Mouse (Mus musculus): ENCODE results near the gene Tcea3.

The Tcea3 gene

GRCm38 (mm10) chr4:136239622-136240021, 7.9 kb upstream of the Tcea3 start:
- DNase-seq: peak; percentile 78 to 82

- peak in 1 of 2 experiments; percentile 12 for DNase-seq
Measured at GRCm38 (mm10) chr4:136240123-136240522, 7.4 kb upstream of the Tcea3 start.

DNA sequence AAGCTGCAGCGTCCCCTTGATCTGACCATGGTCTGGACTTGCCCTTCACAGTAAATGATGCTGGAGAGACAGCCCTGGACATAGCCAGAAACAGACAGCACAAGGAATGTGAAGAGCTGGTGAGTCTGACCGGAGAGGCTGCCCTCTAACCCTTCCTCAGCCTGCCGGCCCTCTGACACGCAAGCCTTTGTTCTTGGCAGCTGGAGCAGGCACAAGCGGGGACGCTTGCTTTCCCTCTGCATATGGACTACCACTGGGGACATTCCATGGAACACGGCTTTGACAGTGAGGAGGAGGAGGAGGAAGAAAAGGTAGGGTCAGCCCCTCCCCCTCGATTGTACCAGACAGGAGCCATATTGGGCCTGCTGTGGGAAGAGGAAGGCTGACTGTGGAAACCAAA, 6.6 kb upstream of the Tcea3 start:
- no peak for DNase-seq

GRCm38 (mm10) chr4:136242065-136242703, 5.3 kb upstream of the Tcea3 start:
- DNase-seq: no peak

DNA sequence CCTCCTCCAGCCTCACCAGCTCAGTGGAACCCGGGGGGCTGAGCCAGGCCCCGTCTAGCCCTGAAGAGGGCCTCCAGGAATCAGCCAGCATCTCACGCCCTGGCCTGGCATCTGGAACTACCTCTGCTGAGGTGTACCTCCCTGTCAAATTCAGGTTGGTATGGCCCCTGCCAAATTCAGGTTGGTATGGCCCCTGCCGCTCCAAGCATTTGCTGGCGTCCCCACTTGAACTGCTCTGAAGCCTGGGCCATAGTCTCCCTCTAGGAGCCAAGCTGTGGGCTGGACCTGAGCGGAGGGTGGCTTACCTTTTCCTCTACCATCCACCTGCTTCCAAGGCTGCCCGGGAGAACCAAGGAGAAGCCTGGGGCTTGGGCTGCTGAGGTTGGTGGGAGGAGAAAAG, 4.8 kb upstream of the Tcea3 start:
- DNase-seq: no peak

GRCm38 (mm10) chr4:136244208-136244607, 3.3 kb upstream of the Tcea3 start:
- DNase-seq: no peak

DNA sequence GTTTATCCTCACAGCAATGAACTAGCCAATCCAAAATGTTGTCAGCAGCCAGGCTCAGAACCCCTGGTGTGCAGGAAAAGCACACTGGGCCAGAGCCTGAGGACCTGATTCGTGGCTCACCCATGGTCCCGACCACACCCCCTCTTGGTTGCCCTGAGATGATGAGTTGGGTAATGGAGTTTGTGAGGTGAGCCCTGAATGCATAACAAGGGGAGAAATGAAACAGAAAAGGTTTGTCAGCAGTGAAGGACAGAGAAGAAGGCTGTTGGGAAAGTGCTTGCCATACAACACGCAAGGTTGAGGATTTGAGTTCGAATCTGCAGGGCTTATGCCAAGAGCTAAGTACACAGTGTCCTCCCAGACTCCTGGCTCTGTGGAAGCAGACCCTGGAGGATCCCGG, 1.8 kb upstream of the Tcea3 start:
- DNase-seq: no peak

- no peak for DNase-seq
Measured at GRCm38 (mm10) chr4:136246568-136246969, 960 bp upstream of the Tcea3 start.

GRCm38 (mm10) chr4:136247386-136247728, 172 bp upstream of the Tcea3 start:
- no peak for DNase-seq

DNA sequence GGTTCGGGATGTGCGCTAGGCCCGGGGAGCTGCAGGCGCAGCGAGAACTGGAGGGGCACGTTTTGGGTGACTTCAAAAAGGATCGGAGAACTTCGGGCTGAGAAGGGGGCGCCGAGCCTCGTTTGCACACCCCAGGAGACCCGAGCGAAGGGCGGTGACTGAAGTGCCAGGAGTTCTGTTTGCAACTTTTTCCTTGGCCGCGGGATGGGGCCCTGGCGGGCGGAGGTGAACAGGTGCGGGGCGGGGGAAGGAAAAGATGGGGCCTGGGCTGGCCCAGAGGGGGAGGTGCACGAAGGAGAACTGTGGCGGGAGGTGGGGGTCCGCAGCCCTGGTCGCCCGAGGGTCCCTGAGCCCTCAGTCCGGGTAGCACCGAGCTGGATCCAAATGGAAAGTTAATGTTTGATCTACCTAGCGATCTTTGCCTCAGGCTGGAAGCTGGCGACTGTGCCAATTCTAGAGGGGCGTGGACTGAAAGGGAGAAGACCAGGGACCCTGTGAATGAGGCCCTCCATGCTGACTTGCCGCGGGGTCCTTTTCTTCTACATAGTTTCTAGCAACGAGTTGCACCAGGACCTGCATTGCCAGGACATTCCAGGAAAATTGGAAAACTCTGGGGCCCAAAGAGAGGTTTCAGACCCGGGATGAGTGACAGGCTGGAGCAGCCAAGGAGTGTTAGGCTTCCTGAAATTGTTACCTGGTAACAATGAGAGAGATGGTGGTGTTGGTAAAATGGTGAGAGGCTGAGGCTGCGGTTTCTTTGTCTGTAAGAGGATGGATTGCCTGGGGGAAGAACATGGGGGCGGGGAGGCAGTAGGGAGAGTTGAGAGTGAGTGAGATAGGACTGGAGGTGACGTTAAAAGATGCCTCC, 1.2 kb downstream of the Tcea3 start:
- no peak for DNase-seq

- no peak for DNase-seq
Measured at GRCm38 (mm10) chr4:136249332-136249647, 1.8 kb downstream of the Tcea3 start.

DNA sequence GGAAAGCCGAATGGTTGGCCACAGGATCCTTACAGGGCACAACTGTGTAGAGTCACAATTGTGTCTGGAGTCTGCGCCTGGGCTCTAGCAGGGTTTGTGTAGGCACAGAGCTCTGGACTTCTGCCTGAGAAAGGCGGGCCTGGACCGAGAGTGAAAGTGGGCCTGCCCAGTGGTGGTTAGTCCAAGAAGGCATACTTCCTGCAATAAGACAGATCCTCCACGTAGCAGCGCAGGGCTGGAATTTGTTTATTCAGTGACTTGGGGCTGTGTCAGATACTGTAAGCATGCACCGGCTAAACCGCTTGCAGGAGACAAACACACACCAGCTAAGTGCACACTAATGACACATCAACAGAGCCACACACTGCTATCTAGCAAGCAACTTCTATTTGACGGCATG, 2.3 kb downstream of the Tcea3 start:
- no peak for DNase-seq

- DNase-seq: no peak
Measured at GRCm38 (mm10) chr4:136255919-136256318, 8.4 kb downstream of the Tcea3 start.

DNA sequence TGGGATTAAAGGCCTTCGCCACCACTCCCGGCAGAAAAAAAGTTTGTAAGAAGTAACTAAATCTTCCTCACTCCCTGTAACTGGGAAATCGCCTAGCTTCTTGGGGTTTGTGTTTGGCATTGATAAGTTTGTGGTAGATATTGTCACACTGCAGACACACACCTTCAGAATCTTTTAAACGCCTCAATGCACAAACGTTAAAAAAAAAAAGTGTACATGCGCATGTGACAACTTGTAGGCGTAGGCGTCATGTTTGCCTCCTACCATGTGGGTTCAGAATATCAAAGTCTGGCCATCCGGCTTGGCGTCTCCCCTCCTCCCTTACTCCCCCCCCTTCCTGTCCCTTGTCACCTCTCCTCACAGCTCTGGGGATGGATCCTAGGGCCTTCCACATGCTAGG, 9.2 kb downstream of the Tcea3 start:
- no peak for DNase-seq

DNA sequence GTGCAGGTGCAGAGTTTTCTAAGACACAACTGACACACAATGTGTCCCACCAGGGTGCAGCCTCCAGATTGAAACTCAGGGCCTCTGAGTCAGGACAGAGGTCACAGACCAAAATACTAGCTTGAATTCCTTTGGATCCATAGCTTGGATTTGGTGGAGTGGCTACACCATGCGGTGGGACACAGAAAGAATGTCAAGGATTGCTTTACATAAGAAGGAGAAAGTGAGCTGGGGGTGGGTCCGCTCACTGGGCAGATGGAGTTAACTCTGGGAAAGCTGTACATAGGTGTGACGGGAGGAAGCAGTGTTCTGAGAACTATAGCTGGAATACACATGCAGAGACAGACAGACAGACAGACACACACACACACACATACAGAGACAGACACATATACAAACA, 12.4 kb downstream of the Tcea3 start:
- no peak for DNase-seq

DNA sequence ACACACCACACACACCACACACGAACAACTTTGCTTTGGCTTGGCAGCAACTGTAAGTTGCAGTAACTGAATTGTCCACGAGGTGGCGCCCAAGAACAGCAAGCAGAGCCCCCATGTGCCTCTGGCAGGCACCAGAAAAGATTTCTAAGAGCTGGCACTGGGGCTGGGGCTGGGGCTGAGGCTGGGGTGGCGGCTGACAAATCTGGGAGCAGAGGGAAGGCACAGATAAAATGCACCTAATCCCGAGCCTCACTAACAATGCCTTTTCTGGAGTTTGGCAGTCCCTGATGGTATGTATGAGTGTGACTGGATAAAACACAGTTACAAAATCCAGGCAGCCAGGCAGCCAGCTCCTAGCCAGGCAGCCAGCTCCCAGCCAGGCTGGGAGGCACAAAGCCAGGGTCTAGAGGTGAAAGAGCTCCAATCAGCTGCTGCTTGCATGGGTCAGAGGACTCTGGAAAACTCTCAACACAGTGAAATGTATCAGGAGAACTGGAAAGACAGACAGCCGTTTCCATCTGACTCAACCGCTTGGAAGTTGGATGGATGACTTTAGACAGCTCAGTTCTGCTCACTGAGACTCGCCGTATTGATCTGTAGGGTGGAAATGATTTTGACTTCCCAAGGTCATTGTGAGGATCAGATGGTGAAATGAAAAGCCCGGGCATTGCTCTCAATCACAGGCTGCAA, 13.1 kb downstream of the Tcea3 start:
- peak; percentile 75 to 83 for DNase-seq

GRCm38 (mm10) chr4:136261912-136262311, 14.4 kb downstream of the Tcea3 start:
- no peak for DNase-seq

GRCm38 (mm10) chr4:136263555-136263954, 16.0 kb downstream of the Tcea3 start:
- DNase-seq: no peak

DNA sequence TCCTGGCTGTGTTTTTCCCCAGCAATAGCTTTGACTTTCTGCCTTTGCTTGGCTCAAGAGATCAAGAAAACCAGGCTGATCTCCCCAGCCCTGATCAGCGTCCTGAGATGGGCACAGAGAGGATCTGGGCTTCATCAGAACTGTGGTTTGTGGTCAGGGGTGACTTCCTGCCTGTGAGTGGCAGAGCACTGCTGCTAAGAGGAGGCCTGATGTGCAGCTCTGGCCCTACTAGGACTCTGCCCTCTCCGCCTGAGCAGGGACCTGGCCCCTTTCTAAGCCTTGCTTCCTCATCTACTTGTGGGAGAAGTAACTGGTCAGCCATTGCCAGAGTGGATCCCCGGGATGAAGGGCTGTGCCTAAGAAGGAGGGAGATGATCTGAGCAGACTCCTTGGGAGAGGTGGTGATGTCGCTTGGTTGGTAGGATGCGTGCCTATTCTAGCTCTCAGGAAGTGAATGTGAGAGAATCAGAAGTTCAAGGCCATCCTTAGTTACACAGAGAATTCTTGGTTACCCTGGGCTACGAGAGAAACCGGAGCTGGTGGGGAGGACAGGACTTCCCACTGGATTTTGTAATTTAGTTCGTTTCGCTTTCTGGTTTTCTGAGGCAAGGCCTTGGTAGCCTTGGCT, 19.3 kb downstream of the Tcea3 start:
- DNase-seq: no peak

DNA sequence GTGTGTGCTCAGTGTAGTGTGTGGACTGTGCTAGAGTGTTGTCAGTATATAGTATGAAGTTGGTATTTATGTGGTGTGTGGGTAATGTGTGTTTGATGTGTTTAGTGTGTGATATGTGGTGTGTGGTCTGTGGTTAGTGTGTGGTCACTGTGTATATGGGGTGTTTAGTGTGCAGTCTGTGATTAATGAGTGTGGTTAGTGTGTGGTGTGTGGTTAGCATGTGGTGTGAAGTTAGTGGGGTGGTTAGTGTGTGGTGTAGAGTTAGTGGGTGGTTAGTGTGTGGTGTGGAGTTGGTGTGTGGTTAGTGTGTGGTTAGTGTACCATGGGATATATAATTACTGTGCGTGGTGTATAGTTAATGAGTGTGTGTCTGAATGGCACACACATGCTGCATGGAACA, 21.4 kb downstream of the Tcea3 start:
- no peak for DNase-seq

GRCm38 (mm10) chr4:136270648-136271047, 23.1 kb downstream of the Tcea3 start:
- DNase-seq: no peak

DNA sequence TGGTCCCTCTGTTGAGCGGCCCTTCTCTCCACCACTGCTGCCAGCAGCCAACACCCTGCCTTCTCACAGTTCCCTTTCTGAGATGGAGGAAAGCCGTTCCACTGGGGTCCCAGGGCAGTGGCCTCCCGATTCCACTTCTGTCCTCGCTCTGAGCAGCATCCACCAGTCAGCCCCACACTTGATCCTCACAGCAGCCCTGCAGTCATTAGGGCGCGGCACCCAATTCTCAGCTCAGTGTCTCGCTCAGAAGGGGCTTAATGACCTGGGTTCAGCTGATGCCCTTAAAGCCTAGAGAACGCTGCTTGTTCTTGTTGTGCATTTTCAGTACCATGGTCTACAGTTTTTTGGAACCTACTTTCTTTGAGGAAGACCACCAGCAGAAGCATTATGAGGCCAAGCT, 33.6 kb downstream of the Tcea3 start:
- no peak for DNase-seq

DNA sequence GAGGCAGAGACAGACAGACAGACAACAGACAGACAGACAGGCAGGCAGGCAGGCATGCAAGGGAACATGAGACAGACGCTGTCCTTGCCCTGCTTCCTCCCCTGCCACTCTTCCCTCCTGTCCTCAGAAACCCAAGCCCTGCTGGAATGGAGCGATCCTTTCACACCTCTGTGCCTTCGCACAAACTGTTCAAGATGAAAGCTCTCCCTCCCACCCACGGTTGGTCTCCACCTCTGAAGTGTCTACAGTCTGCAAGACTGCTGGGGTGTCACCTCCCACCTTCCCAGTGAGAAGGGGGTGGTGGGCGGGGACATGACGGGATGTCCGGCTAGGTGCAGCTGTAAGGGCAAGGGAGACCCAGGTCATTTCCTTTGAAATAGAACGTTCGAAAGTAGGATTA, 34.1 kb downstream of the Tcea3 start:
- no peak for DNase-seq
